Mouse (Mus musculus) neural tube, embryonic 14.5 days (tissue): ENCODE data around the gene Procr. TPM values are rescaled to one million over a fixed set of nuclear protein-coding genes. Genes with fewer than 3 reads are reported as not detected.

Source experiments
- ATAC-seq: fragments of 200-750 bp; cut with Nextera tagmentation; 2 replicates; pipeline ENCODE4 v1.8.0; 2017; ENCODE audit warnings: low read depth, mild to moderate bottlenecking, moderate TSS enrichment, moderate library complexity
- H3K27ac ChIP-seq: fragments of 300-500 bp; sonication (generic); 2 replicates; pipeline ENCODE4 v1.5.1; 2014; ENCODE audit warnings: low read depth, mild to moderate bottlenecking, control low read depth, low read length, moderate library complexity, mixed read lengths
- H3K27me3 ChIP-seq: fragments of 300-500 bp; sonication (generic); 2 replicates; pipeline ENCODE4 v1.6.1; 2014; ENCODE audit warnings: low read length; ENCODE audit not compliant: control insufficient read depth, insufficient read depth
- H3K36me3 ChIP-seq: fragments of 300-500 bp; sonication (generic); 2 replicates; pipeline ENCODE4 v1.6.1; 2014; ENCODE audit warnings: low read length, mixed read lengths; ENCODE audit not compliant: control insufficient read depth, insufficient read depth
- H3K4me1 ChIP-seq: fragments of 300-500 bp; sonication (generic); 2 replicates; pipeline ENCODE4 v1.6.1; 2014; ENCODE audit warnings: low read length; ENCODE audit not compliant: control insufficient read depth, insufficient read depth
- H3K4me2 ChIP-seq: fragments of 300-500 bp; sonication (generic); 2 replicates; pipeline ENCODE4 v1.6.1; 2014; ENCODE audit warnings: mild to moderate bottlenecking, low read depth, low read length, control low read depth
- H3K4me3 ChIP-seq: fragments of 300-500 bp; sonication (generic); 2 replicates; pipeline ENCODE4 v1.5.1; 2014; ENCODE audit warnings: low read depth, low read length, control low read depth, mixed read lengths
- H3K9ac ChIP-seq: fragments of 300-500 bp; sonication (generic); replicated peaks from 2 replicates; pipeline ENCODE4 v1.6.1; 2014; ENCODE audit warnings: low read depth, mild to moderate bottlenecking, control low read depth, low read length, mixed read lengths
- H3K9me3 ChIP-seq: fragments of 300-500 bp; sonication (generic); 2 replicates; pipeline ENCODE4 v1.6.1; 2016; ENCODE audit warnings: low read length; ENCODE audit not compliant: control insufficient read depth
- WGBS: fragments of 180-500 bp; shearing (Covaris S2); extraction: QIAGEN DNeasy Blood & Tissue Kit; methylation state at CpG from one replicate; pipeline ENCODE4 v1.1.7; 2014; 5-methylcytosine and 5-hydroxymethylcytosine counted together
- polyA plus RNA-seq: library from polyadenylated mRNA; unstranded; fragments of >200 nt; fragmentation: Nextera tagmentation; extraction: Ambion mirVana; gene quantifications from 2 replicates; pipeline ENCODE4 v1.2.1, GENCODE M21; 2014

The Procr gene
- polyA plus RNA-seq, 1 experiment from 2014 or later: 1.2 TPM

DNA sequence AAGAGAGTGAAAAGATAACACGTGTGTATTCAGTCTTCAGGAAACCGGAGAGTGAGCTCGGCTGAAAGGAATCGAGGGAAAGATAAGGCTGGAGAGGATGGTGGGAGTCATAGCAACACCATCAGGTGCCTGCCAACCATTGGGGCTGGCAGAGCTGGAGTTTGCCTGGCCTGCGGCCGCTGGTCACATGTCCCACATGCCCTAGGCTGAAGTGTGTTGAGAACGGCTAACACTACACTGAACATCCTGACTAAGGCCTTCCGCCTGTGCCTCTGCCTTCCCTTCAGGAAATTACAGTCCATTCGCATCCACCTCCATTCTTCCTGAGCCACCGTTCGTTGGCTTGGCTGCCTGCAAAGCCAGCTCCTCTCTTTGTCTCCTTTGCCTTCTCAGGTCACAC, 8.7 kb upstream of the Procr start:
- Histone ChIP-seq H3K4me1 (no peaks in the 10 kb centered on the region), H3K27me3 (no peaks in the 10 kb centered on the region), H3K36me3 (no peaks in the 10 kb centered on the region), H3K9me3 (no peaks in the 10 kb centered on the region), H3K4me3 (no peak overlapping the region), H3K4me2 (no peak overlapping the region), H3K9ac (no peak overlapping the region), H3K27ac (no peak overlapping the region)
- ATAC-seq: no peak
- 90% methylated on average over 11 of the region's 11 CpGs for WGBS

DNA sequence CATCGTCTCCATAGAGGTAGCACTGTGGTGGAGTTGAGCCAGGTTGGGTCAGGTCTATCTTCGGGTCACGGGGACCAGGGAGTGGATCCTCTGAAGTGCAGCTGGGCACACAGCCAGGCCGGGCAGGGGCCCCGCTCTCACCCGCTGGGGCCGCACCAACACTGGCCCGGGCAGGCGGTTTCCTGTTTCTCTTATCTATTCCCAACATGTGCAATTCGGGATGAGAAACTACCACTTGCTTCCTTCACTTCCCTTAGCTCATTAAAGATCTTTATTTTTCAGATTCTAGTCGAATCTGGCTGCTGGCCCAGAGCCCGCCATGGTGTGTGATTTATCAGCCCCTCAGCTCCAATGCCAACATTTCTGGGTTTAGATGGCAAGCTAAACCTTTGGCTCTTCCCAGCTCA, 8.0 kb upstream of the Procr start:
- Histone ChIP-seq H3K9ac (no peak overlapping the region), H3K9me3 (no peaks in the 10 kb centered on the region), H3K4me2 (no peak overlapping the region), H3K4me1 (no peaks in the 10 kb centered on the region), H3K27me3 (no peaks in the 10 kb centered on the region), H3K27ac (no peak overlapping the region), H3K36me3 (no peaks in the 10 kb centered on the region), H3K4me3 (no peak overlapping the region)
- no peak for ATAC-seq
- WGBS: 84% methylated on average over 12 of the region's 12 CpGs

DNA sequence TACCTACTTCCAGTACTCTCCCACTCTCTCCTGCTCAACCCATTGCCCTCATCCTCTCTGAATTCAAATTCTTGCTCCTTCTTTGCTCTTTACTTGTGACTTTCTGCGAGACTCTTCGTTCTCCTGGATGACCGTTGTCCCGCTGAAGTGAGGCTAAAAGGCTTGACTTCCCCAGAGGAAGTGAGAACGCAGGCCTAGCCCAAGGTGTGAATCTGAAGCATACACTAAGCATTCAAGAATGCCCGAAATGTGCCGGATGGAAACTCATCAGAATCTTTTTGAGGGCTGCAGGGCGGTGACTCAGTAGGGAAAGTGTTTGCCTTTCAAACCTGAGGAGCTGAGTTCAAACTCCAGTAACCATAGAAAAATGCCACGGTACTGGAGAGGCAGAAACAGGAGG, 7.6 kb upstream of the Procr start:
- no peak overlapping the region for H3K4me2 ChIP-seq
- no peaks in the 10 kb centered on the region for H3K27me3 ChIP-seq
- no peak overlapping the region for H3K4me3 ChIP-seq
- no peaks in the 10 kb centered on the region for H3K36me3 ChIP-seq
- no peaks in the 10 kb centered on the region for H3K4me1 ChIP-seq
- no peak overlapping the region for H3K27ac ChIP-seq
- H3K9ac ChIP-seq: no peak overlapping the region
- no peaks in the 10 kb centered on the region for H3K9me3 ChIP-seq
- no peak for ATAC-seq
- 92% methylated on average over 9 of the region's 9 CpGs for WGBS

DNA sequence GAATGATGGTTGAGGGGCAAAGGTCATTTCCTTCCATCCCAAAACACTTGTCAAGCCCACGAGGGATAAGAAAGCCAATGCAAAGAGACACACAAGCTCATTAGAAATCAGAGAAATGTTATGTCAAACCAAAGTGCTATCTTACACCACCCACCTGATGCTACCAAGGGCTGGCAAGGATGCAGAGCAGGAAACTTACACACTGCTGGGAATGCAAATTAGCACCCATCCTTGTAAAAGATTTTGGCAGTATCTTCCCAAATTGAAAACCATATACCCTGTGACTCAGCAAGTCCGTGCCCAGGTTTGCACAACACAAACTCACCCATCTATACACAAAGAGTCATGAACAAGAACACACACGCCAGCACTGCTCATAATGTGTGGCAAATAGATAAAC, 5.4 kb upstream of the Procr start:
- Histone ChIP-seq H3K27me3 (no peaks in the 10 kb centered on the region), H3K4me2 (no peak overlapping the region), H3K4me3 (no peak overlapping the region), H3K9me3 (no peaks in the 10 kb centered on the region), H3K9ac (no peak overlapping the region), H3K4me1 (no peaks in the 10 kb centered on the region), H3K27ac (no peak overlapping the region), H3K36me3 (no peaks in the 10 kb centered on the region)
- 80% methylated on average over 3 of the region's 3 CpGs for WGBS
- no peak for ATAC-seq

DNA sequence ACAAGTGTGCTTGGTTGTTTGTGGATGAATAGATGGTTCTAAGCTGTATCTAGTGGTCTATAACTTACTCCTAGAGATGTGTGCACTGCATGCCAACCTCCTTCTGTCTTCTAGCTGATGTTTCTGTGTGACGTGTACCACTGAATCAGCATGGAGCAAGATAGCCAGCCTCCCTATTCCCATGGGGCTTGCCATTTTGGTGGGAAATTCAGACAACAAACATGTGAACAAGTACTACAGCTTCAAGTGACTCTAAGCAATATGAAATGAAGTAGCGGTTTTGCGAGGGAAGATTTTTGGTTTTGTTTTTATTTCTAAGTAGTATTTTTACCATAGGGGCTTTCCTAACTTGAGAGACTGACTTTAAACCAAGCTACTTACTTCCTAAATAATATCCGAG, 1.5 kb upstream of the Procr start:
- Histone ChIP-seq H3K9ac (no peak overlapping the region), H3K27ac (no peak overlapping the region), H3K4me3 (no peak overlapping the region), H3K9me3 (no peaks in the 10 kb centered on the region), H3K4me2 (no peak overlapping the region), H3K4me1 (peaks cover 3% of the 10 kb centered on the region; the same call in 1 of the 2 replicates), H3K27me3 (no peaks in the 10 kb centered on the region), H3K36me3 (no peaks in the 10 kb centered on the region)
- WGBS: 88% methylated on average over 4 of the region's 4 CpGs
- ATAC-seq: no peak

DNA sequence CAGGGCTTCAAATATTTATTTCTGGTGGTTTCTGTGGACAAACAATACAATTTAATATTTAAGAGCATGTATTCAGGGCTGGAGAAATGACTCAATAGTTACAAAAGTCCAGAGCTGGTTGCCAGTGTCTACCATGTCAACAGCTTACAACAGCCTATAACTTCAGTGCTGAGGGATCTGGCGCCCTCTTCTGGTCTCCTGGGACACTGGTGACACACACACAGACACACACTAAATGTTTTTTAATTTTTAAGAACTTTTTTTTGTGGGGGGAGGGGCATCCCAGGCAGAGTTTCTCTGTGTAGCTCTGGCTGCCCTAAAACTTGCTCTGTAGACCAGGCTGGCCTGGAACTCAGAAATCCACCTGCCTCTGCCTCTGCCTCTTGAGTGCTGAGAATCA, 4.8 kb downstream of the Procr start:
- Histone ChIP-seq H3K4me2 (no peak overlapping the region), H3K36me3 (no peaks in the 10 kb centered on the region), H3K9ac (no peak overlapping the region), H3K27me3 (no peaks in the 10 kb centered on the region), H3K27ac (no peak overlapping the region), H3K4me1 (peaks cover 3% of the 10 kb centered on the region; the same call in 1 of the 2 replicates), H3K4me3 (no peak overlapping the region), H3K9me3 (no peaks in the 10 kb centered on the region)
- ATAC-seq: no peak
- WGBS: 4% methylated on average over 1 of the region's 1 CpGs

DNA sequence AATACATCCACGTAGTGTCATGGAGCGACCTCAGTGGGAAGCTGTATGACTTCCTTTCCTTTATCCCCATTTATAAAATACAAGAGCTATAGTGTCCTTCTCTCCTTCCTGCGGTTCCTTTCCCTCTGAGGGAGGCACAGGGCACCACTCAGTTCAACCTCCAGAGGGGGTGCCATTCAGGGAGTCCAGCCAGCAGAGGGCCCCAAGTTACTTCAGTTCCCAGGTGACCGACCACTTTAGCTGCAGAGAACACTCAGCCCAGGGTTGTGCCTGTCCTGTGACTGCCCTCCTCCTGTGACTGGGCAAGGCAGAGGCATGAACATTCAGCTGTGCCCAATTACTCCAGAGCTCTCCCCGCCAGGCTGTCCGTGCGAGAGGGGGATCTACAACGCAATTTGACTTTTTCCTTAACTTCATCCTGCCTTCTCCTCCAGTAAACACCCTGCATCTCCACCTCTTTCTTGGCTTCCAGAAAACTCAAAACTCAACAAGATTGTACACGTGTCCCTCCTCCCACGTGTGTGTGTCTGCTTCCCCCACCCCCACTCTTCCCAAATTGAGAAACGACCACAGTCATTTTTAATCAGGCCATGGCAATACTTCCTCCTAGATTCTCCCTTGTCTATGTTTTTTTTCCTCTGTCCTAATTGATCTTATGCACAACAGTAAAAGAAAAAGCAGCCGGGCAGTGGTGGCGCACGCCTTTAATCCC, 6.1 kb downstream of the Procr start:
- Histone ChIP-seq H3K4me1 (no peaks in the 10 kb centered on the region), H3K9me3 (no peaks in the 10 kb centered on the region), H3K4me3 (no peak overlapping the region), H3K27ac (no peak overlapping the region), H3K36me3 (no peaks in the 10 kb centered on the region), H3K9ac (no peak overlapping the region), H3K27me3 (no peaks in the 10 kb centered on the region), H3K4me2 (no peak overlapping the region)
- no peak for ATAC-seq
- WGBS: 70% methylated on average over 14 of the region's 14 CpGs

DNA sequence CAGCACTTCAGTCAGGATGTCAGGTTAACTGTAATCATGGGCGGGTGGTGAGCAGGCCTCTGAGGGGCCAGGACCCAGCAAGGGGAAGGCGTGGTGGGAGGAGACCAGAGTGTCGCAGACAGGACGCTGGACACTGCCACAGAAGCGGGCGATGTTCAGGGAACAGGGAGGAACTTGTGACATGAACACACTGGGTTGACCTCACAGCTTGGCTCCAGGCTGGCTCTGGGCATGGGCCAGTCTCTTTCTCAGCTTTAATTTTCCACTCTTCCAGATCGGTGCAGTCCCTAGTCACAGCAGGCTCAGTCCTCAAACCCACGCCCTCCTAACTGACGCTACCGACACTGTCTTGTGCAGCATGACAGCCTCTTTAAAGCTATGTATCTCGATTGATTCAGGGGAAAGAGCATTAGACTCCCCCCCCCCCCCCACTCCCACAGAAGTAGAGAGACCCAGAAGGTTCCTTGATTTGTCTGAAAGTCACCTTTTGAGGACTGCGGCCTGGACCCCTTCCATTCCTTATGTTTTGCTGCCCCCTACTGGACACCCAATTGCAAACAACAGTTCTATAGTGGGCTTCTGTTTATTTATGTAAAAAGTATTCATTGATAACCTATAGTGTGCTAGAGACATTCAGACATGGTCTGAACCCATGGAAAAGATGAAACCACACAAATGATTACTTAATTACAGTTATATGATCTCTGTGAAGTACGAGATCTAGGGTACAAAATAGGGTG, 13.9 kb downstream of the Procr start:
- WGBS: 57% methylated on average over 13 of the region's 13 CpGs
- no peak overlapping the region for H3K4me3 ChIP-seq
- no peak overlapping the region for H3K4me2 ChIP-seq
- no peaks in the 10 kb centered on the region for H3K4me1 ChIP-seq
- H3K27ac ChIP-seq: no peak overlapping the region
- peak; percentile 61; the same call in 1 of the 2 replicates for ATAC-seq
- H3K9me3 ChIP-seq: no peaks in the 10 kb centered on the region
- H3K36me3 ChIP-seq: no peaks in the 10 kb centered on the region
- no peak overlapping the region for H3K9ac ChIP-seq
- no peaks in the 10 kb centered on the region for H3K27me3 ChIP-seq

DNA sequence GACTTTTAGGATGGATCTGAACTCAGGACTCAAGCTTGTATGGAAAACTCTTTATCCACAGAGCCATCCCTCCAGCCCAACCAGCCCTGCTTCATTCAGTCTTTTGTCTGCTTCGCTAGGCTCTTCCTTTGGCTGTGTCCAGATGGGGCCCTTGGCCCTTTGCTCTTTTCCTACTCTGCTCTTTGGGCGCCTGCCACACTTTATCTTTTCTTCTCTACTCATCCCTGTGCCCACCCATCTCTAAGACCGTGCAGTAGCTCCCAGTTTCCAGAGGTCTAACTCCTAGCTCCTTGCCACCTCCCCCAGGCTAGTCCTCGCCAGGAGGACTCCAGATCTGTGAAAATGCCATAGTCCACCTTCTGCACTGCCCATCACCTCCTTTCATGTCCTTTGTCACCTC, 22.7 kb downstream of the Procr start:
- Histone ChIP-seq H3K4me3 (no peak overlapping the region), H3K36me3 (no peaks in the 10 kb centered on the region)
- 72% methylated on average over 4 of the region's 4 CpGs for WGBS

More for the DNA sequence above, 22.7 kb downstream of the Procr start:
- ATAC-seq: no peak
- Histone ChIP-seq H3K9me3 (no peaks in the 10 kb centered on the region), H3K4me2 (no peak overlapping the region), H3K27me3 (no peaks in the 10 kb centered on the region; the same call in 1 of the 2 replicates), H3K9ac (no peak overlapping the region), H3K4me1 (peaks cover 22% of the 10 kb centered on the region), H3K27ac (no peak overlapping the region)
